Mouse (Mus musculus): Measurements from ENCODE around the gene Ckm. TPM values are rescaled to one million over a fixed set of nuclear protein-coding genes. Genes with fewer than 3 reads are reported as not detected.

Gene Ckm
- polyA plus RNA-seq, 1 experiment from 2014 or later = 0.15 TPM

DNA sequence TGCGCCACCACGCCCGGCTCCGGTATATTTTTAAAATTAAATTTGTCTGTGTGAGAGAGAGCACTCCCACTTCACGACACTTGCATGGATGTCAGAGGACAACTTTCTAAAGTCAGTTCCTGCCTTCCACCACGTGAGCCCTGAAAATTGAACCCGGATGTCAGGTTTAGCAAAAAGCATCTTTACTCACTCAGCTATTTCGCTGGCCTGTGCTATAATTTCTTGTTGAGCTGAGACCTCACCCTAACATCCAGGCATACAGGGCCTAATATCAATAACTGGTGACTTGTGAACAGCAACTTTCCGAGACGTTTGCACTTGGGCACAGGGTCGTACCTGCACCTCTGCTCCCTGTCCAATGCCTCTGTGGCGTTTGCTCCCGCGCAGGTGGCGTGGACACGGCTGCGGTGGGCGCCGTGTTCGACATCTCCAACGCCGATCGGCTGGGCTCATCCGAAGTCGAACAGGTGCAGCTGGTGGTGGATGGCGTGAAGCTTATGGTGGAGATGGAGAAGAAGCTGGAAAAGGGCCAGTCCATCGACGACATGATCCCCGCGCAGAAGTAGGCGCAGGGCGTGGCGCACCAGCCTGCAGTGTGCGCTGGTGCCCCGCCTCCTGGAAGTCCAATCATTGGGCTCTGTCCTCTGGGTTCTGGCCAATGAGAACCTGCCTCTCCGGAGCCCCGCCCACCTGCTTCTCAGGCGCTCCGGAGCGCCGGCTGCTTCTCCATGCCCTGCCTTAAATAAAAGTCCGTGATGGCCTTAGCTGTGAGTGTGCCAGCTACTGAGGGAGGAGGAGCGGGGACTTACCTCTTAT lies 16.5 kb downstream of the Ckm start:
- Histone ChIP-seq H3K4me1 (peaks cover 19% of the 10 kb centered on the region), H3K4me2 (peak overlapping the region; percentile 60), H3K27ac (no peak overlapping the region), H3K36me3 (peaks cover 11% of the 10 kb centered on the region), H3K9ac (no peak overlapping the region), H3K9me3 (replicated peaks) (no peaks in the 10 kb centered on the region), H3K4me3 (peak overlapping the region; percentile 29), H3K27me3 (replicated peaks) (peaks cover 75% of the 10 kb centered on the region)
- ATAC-seq = peak; percentile 91
- WGBS (ENCODE audit: insufficient replicate concordance) = 12% methylated on average over 43 of the region's 43 CpGs

DNA sequence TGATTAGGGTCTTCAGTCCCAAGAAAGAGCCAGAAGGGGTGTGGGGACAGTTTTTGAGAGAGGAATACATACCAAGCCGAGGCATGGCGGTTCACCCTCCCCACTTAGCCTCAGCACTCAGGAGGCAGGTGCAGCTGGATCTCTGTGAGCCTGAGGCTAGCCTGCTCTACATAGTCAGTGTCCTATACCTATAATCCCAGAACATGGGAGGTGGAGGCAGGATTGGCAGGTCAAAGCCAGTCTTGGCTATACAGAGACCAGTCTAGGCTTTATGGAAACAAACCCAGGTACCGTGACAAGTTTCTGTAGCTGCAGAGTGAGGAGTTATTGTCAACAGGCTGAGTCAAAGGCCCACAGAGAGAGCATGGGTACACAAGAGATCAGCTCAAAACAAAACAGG lies 18.5 kb downstream of the Ckm start:
- Histone ChIP-seq H3K9me3 (replicated peaks) (no peaks in the 10 kb centered on the region), H3K27ac (no peak overlapping the region), H3K36me3 (peaks cover 30% of the 10 kb centered on the region), H3K4me2 (no peak overlapping the region), H3K9ac (no peak overlapping the region), H3K4me1 (peaks cover 19% of the 10 kb centered on the region), H3K4me3 (no peak overlapping the region), H3K27me3 (replicated peaks) (peaks cover 54% of the 10 kb centered on the region)
- WGBS (ENCODE audit: insufficient replicate concordance) = 81% methylated on average over 3 of the region's 3 CpGs
- no peak for ATAC-seq

DNA sequence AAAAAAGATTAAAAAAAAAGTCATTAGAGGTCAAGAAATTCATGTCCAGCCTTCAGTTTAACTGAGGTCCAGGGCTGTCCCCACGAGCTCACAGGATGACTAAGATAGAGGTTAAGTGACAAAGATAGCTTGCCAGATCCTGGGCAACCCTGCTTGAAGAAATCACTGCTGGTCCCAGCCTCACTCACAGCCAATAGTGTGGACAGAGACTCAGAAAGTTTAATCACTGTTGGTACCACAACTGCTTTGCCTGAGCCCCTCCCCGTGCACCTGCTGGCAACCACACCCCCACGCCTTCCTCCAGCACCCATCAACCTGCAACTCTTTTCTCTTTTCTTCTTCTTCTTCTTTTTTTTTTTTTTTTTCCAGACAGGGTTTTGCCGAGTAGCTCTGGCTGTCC lies 19.5 kb downstream of the Ckm start:
- H3K9ac ChIP-seq = no peak overlapping the region
- peaks cover 19% of the 10 kb centered on the region for H3K4me1 ChIP-seq
- H3K4me3 ChIP-seq = no peak overlapping the region
- H3K9me3 ChIP-seq (replicated peaks) = no peaks in the 10 kb centered on the region
- H3K27me3 ChIP-seq (replicated peaks) = peaks cover 44% of the 10 kb centered on the region
- ATAC-seq = no peak
- WGBS (ENCODE audit: insufficient replicate concordance) = 42% methylated on average over 4 of the region's 4 CpGs
- no peak overlapping the region for H3K4me2 ChIP-seq
- peaks cover 40% of the 10 kb centered on the region for H3K36me3 ChIP-seq
- no peak overlapping the region for H3K27ac ChIP-seq

DNA sequence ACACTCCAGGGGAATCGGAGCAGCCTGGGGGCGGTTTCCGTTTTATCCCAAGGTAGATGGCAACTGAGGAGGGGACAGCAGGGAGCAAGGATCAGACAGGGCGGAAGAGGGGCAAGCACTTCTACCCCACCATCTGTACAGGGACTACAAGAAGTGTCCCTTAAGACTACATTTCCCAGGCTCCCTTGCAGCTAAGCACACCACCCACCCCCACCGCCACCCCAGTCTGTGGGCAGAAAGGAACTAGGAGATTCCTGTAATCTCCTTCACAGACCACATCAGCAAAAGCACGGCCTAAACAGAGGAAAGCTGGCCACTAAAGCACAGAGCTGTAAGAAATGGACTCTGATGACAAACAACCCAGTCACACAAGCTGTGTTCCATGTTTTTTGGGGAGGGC lies 21.8 kb downstream of the Ckm start:
- Histone ChIP-seq H3K4me3 (no peak overlapping the region), H3K9me3 (replicated peaks) (no peaks in the 10 kb centered on the region), H3K4me2 (no peak overlapping the region), H3K4me1 (peaks cover 3% of the 10 kb centered on the region), H3K27ac (no peak overlapping the region), H3K9ac (no peak overlapping the region), H3K36me3 (peaks cover 61% of the 10 kb centered on the region), H3K27me3 (replicated peaks) (peaks cover 21% of the 10 kb centered on the region)
- ATAC-seq = no peak
- WGBS (ENCODE audit: insufficient replicate concordance) = 70% methylated on average over 6 of the region's 6 CpGs

DNA sequence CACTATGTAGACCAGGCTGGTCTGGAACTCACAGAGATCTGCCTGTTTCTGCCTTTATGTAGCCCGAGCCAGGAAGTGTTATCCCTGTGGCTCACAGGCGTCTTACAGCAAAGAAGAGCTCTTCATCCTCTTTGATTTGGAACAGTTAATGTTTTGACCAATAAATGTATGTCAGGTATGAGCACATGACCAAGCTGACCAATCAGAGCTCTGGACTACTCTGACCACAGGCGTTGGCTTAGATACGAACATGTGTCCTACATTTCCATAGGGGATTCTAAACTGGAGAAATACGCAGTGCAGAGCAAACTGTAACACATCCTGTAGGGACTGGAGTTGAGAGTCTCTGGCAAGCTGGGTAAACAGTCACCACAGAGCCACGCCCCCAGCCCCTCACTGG lies 22.3 kb downstream of the Ckm start:
- H3K36me3 ChIP-seq = peaks cover 66% of the 10 kb centered on the region
- H3K9ac ChIP-seq = no peak overlapping the region
- no peaks in the 10 kb centered on the region for H3K9me3 ChIP-seq (replicated peaks)
- H3K27me3 ChIP-seq (replicated peaks) = peaks cover 16% of the 10 kb centered on the region
- no peak for ATAC-seq
- H3K4me2 ChIP-seq = no peak overlapping the region
- no peak overlapping the region for H3K27ac ChIP-seq
- H3K4me1 ChIP-seq = no peaks in the 10 kb centered on the region
- no peak overlapping the region for H3K4me3 ChIP-seq
- WGBS (ENCODE audit: insufficient replicate concordance) = 84% methylated on average over 6 of the region's 6 CpGs

DNA sequence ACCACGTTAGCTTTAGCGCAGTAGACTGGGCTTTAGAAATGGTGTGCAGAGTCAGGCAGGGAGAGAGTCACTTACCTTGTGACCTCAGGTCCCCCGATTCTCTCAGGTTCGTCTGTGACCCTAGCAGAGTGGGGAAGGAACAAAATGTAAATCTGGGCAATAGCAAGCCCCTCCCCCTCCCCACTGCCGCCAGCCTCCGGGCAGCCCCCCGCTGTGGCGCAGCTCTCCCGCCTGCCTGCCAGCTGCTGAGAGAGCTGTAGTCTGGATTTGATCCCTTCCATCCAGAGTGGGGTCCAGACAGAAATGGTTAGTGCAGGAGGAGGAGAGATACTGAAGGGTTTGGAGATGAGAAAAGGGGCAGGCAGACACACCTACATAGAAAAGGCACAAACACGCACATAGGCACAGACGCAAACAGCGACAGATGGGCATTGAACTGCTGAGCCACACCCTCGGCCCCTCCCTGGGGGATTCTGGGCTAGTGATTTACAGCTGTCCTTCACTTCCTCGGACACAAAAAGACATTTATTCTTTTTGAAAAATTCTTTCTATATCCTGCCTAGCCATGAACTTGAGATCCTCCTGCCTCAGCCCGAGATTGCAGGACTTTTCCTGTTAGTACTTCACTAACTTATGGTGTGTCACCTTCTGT lies 23.5 kb downstream of the Ckm start:
- no peak for ATAC-seq
- Histone ChIP-seq H3K4me3 (no peak overlapping the region), H3K9ac (no peak overlapping the region), H3K27ac (no peak overlapping the region), H3K36me3 (peaks cover 79% of the 10 kb centered on the region), H3K4me2 (no peak overlapping the region), H3K27me3 (replicated peaks) (peaks cover 4% of the 10 kb centered on the region; the same call in 1 of the 2 replicates), H3K4me1 (no peaks in the 10 kb centered on the region), H3K9me3 (replicated peaks) (0 out of 2 replicates have a peak, but pooled peaks cover 3% of the 10 kb centered on the region)
- 77% methylated on average over 15 of the region's 15 CpGs for WGBS (ENCODE audit: insufficient replicate concordance)

DNA sequence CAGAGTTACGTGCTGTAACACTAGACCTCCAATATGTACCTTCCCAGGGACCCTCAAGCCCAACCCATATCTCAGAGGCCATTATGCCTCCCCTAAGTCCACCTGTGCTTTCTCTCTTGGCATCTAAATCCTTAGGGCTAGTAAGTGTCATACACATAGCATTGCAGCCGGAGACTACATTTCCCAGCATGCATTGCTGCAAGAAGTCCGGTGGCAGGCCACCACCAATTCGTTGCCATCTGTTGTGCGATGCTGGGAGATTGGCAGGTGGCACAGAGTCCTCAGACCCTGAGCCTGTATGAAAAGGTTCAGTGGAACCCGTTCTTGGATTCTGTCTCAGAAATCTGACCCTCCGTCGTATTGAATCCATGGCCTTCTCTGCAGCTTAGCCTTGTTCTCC lies 25.1 kb downstream of the Ckm start:
- H3K4me3 ChIP-seq = no peak overlapping the region
- H3K9ac ChIP-seq = no peak overlapping the region
- 0 out of 2 replicates have a peak, but pooled peaks cover 3% of the 10 kb centered on the region for H3K9me3 ChIP-seq (replicated peaks)
- 84% methylated on average over 8 of the region's 8 CpGs for WGBS (ENCODE audit: insufficient replicate concordance)
- no peak overlapping the region for H3K27ac ChIP-seq
- H3K4me2 ChIP-seq = no peak overlapping the region
- H3K36me3 ChIP-seq = peaks cover 95% of the 10 kb centered on the region
- no peaks in the 10 kb centered on the region for H3K4me1 ChIP-seq
- no peak for ATAC-seq
- no peaks in the 10 kb centered on the region for H3K27me3 ChIP-seq (replicated peaks)

DNA sequence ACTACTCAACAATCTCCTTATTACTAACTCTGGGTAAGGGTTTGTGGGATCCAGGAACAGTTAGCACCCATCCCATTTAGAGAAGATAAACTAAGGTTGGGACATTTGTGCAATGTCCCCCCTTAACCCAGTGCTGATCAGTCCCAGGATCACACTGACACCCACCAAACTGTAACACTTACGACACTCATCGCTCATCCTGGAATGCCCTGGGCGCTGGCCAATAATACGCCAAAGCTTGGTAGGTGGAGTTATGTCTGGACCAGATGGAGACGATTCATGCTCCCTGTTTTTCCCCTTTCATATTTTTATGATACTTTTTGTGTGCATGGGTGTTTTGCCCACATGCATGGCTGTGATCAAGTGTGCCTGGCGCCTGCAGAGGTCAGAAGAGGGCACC lies 25.8 kb downstream of the Ckm start:
- Histone ChIP-seq H3K36me3 (peaks cover 97% of the 10 kb centered on the region), H3K27ac (no peak overlapping the region), H3K4me3 (no peak overlapping the region), H3K4me2 (no peak overlapping the region), H3K4me1 (no peaks in the 10 kb centered on the region), H3K9me3 (replicated peaks) (0 out of 2 replicates have a peak, but pooled peaks cover 3% of the 10 kb centered on the region), H3K27me3 (replicated peaks) (no peaks in the 10 kb centered on the region), H3K9ac (no peak overlapping the region)
- ATAC-seq = no peak
- WGBS (ENCODE audit: insufficient replicate concordance) = 80% methylated on average over 6 of the region's 6 CpGs

DNA sequence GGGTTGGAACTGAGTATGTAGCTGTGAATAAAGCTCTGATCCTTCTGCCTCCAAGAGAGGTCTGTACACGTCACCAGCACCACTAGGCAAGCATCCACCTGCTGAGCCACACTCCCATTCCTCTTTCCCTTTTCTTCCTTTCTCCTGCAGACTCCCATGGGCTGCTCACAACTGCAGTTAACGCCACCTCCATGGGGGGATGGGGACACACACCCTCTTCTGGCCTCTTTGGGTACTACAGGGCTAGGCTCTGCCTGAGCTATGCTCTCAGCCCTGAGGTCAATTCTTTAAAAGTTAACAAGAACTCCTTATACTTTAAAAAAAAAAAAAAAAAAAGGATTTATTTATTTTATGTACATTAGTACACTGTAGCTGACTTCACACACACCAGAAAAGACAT lies 27.9 kb downstream of the Ckm start:
- Histone ChIP-seq H3K4me3 (no peak overlapping the region), H3K4me1 (no peaks in the 10 kb centered on the region), H3K27me3 (replicated peaks) (no peaks in the 10 kb centered on the region), H3K4me2 (no peak overlapping the region), H3K36me3 (peaks cover 98% of the 10 kb centered on the region), H3K9me3 (replicated peaks) (0 out of 2 replicates have a peak, but pooled peaks cover 3% of the 10 kb centered on the region), H3K27ac (no peak overlapping the region), H3K9ac (no peak overlapping the region)
- ATAC-seq = no peak
- 88% methylated on average over 2 of the region's 2 CpGs for WGBS (ENCODE audit: insufficient replicate concordance)

DNA sequence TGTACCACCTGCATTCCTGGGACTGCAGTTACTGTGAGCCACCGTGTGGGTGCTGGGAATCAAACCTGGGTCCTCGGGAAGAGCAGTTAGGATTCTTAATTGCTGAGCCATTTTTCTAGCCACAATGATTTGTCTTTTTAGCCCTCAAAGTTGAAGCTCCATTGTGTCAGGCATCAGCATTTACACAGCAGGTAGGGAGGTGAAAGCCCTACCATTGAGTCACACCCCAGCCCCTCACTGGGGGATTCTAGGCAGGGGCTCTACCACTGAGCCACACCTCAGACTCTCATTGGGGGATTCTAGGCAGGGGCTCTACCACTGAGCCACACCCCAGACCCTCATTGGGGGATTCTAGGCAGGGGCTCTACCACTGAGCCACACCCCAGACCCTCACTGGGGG lies 31.7 kb downstream of the Ckm start:
- no peak for ATAC-seq
- H3K4me1 ChIP-seq = peaks cover 3% of the 10 kb centered on the region
- no peak overlapping the region for H3K9ac ChIP-seq
- H3K27ac ChIP-seq = no peak overlapping the region
- 0 out of 2 replicates have a peak, but pooled peaks cover 3% of the 10 kb centered on the region for H3K9me3 ChIP-seq (replicated peaks)
- no peaks in the 10 kb centered on the region for H3K27me3 ChIP-seq (replicated peaks)
- no peak overlapping the region for H3K4me2 ChIP-seq
- H3K36me3 ChIP-seq = peaks cover 90% of the 10 kb centered on the region
- no peak overlapping the region for H3K4me3 ChIP-seq
- 84% methylated on average over 2 of the region's 2 CpGs for WGBS (ENCODE audit: insufficient replicate concordance)

DNA sequence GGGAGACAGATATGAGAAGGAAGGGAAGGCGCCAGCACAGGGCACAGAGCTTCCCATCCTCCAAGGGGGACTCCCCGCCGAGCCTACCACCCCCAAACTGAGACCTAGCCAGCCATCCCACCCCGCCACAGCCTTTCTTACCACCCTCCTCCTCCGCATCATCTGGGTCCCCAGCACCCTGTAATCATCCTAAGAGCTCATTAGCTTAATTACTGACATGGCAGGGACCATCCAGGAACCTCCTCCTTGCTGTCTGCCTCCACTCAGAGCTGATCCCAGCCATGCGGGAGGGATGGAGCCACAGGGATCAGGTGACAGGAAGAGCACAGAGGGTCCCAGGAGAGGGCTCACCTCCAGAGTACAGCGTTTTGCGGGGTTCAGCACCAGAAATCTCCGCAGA lies 32.5 kb downstream of the Ckm start:
- no peaks in the 10 kb centered on the region for H3K27me3 ChIP-seq (replicated peaks)
- ATAC-seq = no peak
- no peak overlapping the region for H3K9ac ChIP-seq
- H3K9me3 ChIP-seq (replicated peaks) = 0 out of 2 replicates have a peak, but pooled peaks cover 3% of the 10 kb centered on the region
- no peak overlapping the region for H3K27ac ChIP-seq
- WGBS (ENCODE audit: insufficient replicate concordance) = 88% methylated on average over 9 of the region's 9 CpGs
- peaks cover 87% of the 10 kb centered on the region for H3K36me3 ChIP-seq
- H3K4me2 ChIP-seq = no peak overlapping the region
- peaks cover 10% of the 10 kb centered on the region for H3K4me1 ChIP-seq
- no peak overlapping the region for H3K4me3 ChIP-seq

DNA sequence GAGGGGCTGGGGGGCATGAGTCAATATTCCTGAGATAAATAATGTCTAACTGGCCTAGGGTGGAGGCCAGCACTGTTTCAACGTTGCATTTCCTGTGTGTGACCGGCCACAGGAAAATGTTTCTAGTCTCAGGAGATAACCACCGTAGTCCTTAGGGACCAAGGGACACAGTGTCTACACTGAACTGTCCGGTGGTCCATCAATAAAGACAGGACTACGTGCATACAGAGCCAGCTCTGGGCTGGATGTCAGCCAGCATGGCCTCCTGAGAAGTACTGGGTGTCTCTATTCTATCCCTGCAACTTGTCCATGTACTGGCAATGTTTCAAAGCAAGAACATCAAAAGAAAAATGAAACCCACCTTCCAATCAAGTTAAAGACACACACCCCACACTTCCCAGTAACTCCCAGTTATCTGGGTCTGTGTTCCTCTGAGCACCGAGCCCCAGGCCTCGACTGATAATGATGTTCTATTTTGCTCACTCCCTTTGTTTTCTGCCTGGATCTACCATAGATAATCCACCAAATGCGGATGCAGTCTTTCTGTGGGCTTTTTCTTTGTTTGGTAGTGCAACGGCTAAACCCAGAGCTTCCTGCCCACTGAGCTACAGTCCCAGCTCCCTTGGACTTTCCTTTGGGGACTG lies 37.0 kb downstream of the Ckm start:
- H3K4me1 ChIP-seq = peaks cover 23% of the 10 kb centered on the region
- H3K9ac ChIP-seq = no peak overlapping the region

More for the DNA sequence above, 37.0 kb downstream of the Ckm start:
- H3K27me3 ChIP-seq (replicated peaks) = no peaks in the 10 kb centered on the region
- 35% methylated on average over 9 of the region's 9 CpGs for WGBS (ENCODE audit: insufficient replicate concordance)
- no peak overlapping the region for H3K4me3 ChIP-seq
- H3K4me2 ChIP-seq = no peak overlapping the region
- H3K27ac ChIP-seq = peak overlapping the region; percentile 4
- H3K9me3 ChIP-seq (replicated peaks) = no peaks in the 10 kb centered on the region
- peaks cover 71% of the 10 kb centered on the region for H3K36me3 ChIP-seq
- ATAC-seq = peak; percentile 47

All from liver, embryonic 12.5 days (tissue).